Mouse (Mus musculus) spleen, adult 2 months (tissue): Measurements from ENCODE around the gene Dst.

Experiments
- CTCF ChIP-seq: fragments of 200-500 bp; IDR thresholded peaks from 2 replicates; pipeline ENCODE4 v1.5.1; 2011; ENCODE audit warnings: mild to moderate bottlenecking, inconsistent platforms; ENCODE audit not compliant: insufficient read depth, insufficient read length, insufficient replicate concordance; ENCODE audit errors: extremely low read depth
- POLR2A ChIP-seq: fragments of 200-500 bp; IDR thresholded peaks from 2 replicates; pipeline ENCODE4 v1.6.1; 2011; ENCODE audit warnings: low read depth, low read length, inconsistent platforms

- no peak for TF ChIP-seq POLR2A
- TF ChIP-seq CTCF: no peak
These were observed 203.9 kb downstream of the Dst start for GRCm38 (mm10) chr1:34111954-34112353.
